In genomic region chr5:142483581-142483980, GRCm38 (mm10) we compare ENCODE assay signal across 20 mouse cellular contexts. TPM values are rescaled to one million over a fixed set of nuclear protein-coding genes. Genes with fewer than 3 reads are reported as not detected.
"Had no signal": no experiment of that assay in that cellular context is flagged by ENCODE, and none has a peak within 500 bp of the region (broad histone marks: within the 10 kb centered on the region; RNA-seq: fewer than 3 reads in every experiment).

No protein-coding gene starts in this region.

- H3K9me3 ChIP-seq: neural tube, embryonic 13.5 days; neural tube, embryonic 15.5 days; stomach, embryonic 15.5 days had no signal

- H3K4me3 ChIP-seq: neural tube, embryonic 13.5 days; neural tube, embryonic 15.5 days; stomach, embryonic 15.5 days had no signal

- DNase-seq: right cerebral cortex, adult 18-20 months; right cerebral cortex, postnatal 14 days; right cerebral cortex, postnatal 25 days; right cerebral cortex, postnatal 4 days; spleen, adult 18-20 months; thymus, adult 18-20 months; thymus, adult 2 months; thymus, postnatal 14 days; thymus, postnatal 25 days; thymus, postnatal 36 days; thymus, postnatal 4 days had no signal

- H3K27ac ChIP-seq: neural tube, embryonic 13.5 days; neural tube, embryonic 15.5 days; stomach, embryonic 15.5 days; stomach, postnatal 0 days had no signal

- H3K36me3 ChIP-seq: stomach, embryonic 15.5 days had no signal

- H3K9ac ChIP-seq: neural tube, embryonic 13.5 days; neural tube, embryonic 15.5 days; stomach, embryonic 15.5 days had no signal

RNA-seq across cellular contexts. Expression of gene Papolb, which starts 46.3 kb away (rescaled TPM):
- total RNA-seq: neutrophil, adult 5-6 weeks had no signal
- polyA plus RNA-seq: small intestine, adult 2 months; spleen, adult 2 months; stomach, embryonic 16.5 days; stomach, postnatal 0 days; thymus, postnatal 0 days had no signal
